Mouse (Mus musculus) left cerebral cortex, adult 18-20 months (tissue): ENCODE data around the gene Grik3. TPM values are rescaled to one million over a fixed set of nuclear protein-coding genes. Genes with fewer than 3 reads are reported as not detected.
A peak's percentile ranks its signal among the peaks of the same experiment; 100 is the strongest.

ENCODE experiments used
- DNase-seq, 2 experiments: peaks; one replicate each; pipeline ENCODE4 v3.0.0; 2021 to 2022; ENCODE audit warnings: low spot score in 2 of 2, mixed read lengths in 1 of 2
- long read RNA-seq, 2 experiments: library from polyadenylated mRNA; stranded (forward); transcript quantifications; one replicate each; pipeline ENCODE4 v2.0.0; 2021
- total RNA-seq, 2 experiments: library from RNA; stranded (reverse); gene quantifications; 2 replicates each; pipeline ENCODE4 v1.2.3; 2021

Gene Grik3
- total RNA-seq: 10 to 100 TPM; 38.8 to 47.6 TPM
- long read RNA-seq, experiment 1, partial matches to known transcripts: 0 of 12 reads
- long read RNA-seq, experiment 1, other reads (novel, unspliced or antisense): 12 of 12 reads
- long read RNA-seq, experiment 2, partial matches to known transcripts: 1 of 7 reads
- long read RNA-seq, experiment 2, other reads (novel, unspliced or antisense): 6 of 7 reads

DNA sequence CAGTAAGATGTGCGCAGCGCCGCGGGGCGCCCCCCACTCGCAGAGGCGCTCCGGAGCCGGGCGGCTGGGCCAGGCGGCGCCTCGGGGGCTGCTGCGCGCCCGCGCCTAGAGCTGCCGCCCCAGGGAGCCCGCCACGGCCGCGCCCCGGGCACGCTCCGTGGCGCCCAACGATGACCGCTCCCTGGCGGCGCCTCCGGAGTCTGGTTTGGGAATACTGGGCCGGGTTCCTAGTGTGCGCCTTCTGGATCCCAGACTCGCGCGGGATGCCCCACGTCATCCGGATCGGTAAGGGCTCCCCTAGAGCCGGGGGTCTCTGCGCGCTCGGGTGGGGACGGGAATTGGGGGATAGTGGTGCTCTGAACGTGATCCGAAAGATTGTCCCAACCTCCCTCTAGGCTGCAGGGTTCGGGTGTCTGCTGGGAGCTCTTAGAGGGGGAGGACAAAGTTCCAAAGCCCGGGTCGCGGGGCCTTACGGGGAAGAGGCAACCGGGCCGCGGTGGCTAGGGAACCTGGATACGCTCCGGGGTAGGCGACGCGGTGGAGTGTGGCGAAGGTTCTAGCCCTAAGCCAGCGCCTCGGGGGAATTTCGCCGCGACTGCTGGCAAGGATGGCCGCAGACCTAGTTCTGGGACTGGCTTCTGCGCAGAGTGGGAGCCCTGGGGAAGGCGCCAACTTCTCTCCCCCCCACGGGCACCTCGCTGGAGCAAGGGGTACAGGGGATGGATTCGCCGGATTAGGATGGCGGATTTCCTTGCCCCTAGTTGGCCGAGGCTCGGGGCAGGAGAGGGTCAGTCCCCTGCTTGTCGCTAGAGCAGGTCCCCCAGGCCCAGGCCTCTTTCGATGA, at the start of gene Grik3:
Gene Grik3, plus strand, starts transcription at position 40 of the 844 bp plus-strand sequence.
- peak; percentile 23 to 32 for DNase-seq

DNA sequence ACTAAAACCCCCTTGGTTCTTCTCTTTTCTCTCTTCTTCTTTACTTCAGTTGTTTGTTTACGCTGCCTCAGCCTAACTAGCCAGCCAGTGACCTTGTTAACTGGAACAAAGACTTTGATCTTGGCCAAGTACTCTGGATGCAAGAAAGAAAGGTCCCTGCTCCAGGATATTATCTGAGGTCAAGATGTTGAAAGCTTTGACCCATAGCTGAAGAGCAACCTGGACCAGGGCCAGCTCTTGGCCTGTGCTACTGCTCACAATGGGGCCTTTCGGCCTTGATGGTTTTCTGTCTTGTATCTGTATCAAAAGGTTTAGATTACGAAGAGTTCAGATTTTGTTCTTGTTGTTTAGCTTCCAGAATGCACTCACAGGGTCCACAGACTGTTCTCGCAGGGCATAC, 48.7 kb upstream of the Grik3 start:
- no peak for DNase-seq

DNA sequence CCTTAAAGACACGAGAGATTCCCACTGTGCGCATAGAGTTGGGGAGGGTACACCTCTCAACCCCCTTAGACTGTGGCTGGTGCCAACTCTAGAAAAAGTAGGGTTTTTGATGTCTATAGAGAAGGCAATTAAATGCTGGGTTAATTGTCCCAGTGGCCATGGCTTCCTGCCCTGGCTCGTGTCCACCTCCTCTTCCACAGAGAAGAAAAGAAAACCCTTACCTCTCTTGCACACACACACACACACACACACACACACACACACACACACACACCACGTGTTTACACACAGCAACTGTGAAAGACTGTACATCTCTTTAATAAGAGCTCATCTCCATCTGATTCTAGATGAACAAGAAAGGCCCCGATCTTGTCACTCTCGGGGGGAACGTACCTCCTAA, 46.1 kb upstream of the Grik3 start:
- no peak for DNase-seq

DNA sequence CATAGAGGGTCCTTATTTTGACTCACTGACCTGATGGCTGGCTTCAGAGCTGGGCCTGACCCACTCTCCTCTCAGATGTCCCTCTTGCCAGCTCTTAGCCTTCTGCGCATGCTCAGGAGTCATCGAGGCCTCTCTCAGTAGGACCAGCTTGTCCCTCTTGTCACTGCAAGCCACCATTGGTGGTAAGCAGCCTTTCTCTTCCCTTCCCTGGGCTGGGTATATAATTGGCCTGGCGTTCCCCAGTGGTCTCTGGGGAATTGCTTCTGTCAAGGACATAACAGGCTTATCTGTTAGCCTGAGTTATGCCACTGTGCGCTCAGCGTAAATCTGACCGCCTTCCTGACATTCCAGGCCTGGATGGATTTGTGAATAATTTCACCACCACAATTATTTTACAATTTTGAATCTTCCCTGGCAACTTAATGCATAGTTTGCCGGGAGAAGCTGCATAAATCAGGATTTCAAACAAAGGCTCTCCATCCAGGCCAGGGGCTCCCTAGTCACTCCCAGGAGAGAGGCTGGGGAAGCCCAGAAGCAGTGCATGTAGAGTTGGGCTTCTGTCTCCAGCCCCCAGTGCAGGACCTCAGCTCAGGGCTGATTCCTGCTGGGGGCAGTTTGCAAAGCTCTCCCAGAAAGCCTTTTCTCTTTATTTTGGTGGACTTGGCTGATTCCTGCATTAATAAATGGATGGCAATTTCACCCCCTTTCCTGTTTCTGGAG, 39.7 kb upstream of the Grik3 start:
- no peak for DNase-seq

DNA sequence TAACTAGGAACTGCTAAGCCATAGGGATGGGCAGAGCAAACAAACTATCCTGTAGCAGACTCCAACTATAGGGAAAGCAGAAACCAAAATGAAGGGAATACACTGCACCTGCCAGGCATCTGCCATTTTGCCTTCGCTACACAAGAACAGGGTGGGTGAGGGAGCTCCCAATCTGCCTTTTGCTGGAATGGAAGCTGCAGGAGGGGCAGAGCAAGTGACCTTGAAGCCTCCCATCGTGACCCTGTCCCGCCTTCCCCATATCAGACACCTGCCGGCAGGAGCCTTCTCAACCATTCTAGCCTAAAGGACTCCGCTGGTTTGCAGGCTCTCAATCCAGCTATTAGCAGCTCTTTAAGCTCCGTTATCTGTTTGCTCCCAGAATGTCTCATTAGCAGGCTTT, 38.7 kb upstream of the Grik3 start:
- no peak for DNase-seq

DNA sequence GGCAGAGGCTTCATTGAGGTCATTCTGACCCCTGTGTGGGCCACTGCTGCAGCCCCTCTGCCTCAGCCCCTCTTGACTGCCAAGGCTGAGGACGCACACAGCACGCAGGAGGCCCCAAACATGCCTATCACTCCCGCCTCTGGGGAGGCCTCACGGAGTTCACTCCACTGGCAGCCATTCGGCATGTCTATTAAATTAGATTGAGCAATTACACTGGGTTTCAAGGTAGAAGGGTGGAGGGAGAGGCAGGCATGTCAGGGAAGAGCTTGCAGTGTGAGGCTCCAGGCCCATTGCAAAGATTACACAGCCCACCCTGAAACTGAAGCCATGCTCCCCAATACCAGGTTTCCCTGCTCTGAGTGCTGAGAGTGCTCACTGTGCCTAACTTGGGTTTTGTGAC, 34.0 kb upstream of the Grik3 start:
- DNase-seq: no peak

DNA sequence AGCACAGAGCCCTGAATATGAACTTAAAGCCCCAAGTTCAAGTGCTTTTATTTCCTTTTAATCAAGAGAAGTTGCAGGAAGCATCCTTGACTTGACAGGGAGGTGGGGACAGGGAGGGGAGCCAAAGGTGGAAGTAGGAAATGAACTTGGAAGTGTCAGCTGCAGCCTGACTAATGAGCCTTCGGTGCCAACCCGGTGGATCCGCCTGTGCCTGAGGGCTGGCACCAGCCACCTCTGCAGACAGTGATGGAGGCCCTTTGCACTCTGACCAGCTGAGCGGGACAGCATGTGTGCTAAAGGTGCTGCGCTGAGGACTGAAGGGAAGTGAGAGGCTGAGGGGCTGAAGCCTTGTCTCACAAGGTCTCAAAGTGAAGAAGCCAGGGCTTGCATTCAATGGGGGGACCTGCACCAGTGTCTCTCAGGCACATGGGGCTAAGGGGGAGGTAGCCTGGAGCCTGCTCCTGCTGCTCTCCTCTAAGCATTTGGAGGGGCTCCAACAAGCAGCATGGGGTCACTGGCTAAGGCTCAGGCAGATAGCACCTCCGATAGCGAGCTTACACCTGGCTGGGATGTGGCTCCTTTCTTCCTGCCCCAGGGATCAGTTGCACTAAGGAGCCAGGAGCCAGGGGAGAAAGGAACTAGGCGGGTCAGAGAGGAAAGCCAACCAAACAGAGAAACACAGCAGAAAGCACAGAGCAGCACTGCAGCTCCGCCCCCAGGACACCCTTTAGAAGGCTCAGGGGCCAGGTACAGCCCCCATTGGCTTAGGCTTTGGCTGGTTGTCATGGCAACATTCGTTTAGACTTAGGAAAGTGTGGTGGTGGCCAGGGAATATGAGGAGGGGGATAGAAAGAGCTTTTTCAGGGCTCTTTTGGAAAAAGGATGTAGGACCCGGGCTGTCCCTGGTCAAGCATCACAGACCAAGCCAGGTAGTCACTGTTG, 33.1 kb upstream of the Grik3 start:
- DNase-seq: no peak

DNA sequence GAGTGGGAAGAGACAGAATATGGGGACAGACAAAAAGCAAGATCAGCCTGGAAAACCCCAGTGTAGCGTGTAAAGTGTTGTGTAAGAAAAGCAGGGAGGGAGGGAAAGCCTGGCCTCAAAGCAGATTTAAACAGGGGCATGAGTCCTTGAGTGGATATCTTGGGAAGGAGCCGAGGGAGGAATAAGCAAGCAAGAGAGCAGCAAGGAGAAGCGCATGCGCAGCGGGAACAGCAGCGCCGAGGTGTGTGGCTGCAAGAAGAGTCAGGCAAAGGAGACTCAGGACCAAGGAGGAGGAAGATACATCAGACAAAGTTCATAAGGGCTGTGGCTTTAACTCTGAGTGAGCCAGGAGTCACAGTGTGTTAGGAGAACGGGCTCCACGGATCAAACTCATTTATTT, 30.7 kb upstream of the Grik3 start:
- DNase-seq: peak; percentile 45 to 48

DNA sequence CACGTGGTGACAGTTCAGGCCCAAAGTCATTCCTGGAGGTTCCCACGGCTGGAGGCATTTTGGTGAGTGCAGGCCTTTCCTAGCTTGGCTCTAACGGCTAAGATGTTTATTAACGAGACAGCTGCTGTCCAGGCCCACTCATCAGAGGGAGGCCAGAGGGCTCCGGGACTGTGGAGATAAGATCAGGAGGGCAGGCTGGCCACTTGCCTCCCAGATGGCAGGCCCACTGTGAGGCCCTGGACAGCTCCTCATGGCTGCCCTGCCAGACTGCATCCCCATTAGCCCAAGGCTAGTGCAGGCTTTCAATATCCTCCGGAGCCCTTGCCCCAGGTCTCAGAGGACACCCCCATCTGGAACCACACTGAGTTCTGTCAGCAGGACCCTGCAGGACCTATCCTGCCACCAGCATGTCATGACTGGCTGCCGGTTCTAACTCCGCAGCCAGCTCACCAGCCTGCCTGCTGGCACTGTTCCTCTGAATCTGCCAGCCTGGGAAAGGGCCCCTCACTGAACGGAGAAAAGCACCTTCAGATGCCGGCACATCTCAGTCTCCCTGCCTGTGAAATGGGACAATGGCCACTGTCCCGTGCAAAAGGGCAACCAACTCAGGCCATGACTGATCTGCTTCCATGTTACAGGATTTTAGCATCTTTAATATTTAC, 20.7 kb upstream of the Grik3 start:
- no peak for DNase-seq

DNA sequence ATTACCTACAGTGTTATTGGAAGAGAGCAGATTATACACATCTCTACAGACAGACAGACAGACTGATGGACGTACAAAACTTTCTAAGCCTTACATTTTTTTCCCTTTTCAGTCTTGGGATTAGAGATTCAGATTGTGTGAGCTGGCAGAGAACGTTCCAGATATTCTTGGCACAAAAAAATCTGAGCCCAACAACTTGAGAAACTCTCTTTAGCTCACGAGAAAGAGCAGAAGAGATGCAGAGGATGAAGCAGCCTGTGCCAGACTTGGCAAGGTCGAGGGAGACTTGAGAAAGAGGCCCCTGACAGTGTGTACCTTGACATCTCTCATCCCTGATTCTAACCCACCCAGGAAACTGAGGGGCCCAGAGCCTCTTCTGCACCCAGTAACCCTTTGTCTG, 15.6 kb upstream of the Grik3 start:
- no peak for DNase-seq

DNA sequence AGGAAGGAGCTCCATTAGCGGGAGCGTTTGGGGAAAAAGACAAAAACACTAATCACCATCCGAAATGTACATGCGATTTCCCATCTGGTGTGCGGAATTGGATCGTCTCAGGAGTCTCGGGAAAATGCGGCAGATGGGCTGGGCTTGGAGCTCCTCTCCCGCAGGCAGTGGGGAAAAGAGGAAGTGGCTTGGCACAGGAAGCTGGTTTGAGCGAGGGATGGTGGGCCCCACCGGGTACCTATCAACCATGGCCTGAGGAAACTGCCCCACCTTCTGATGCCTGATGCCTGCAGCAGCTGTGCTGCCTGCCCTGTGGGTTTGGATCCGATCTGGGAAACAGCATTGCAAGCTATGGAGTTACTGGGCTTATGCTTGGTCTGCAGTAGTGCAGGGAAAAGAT, 12.4 kb upstream of the Grik3 start:
- DNase-seq: peak; percentile 29 to 44

DNA sequence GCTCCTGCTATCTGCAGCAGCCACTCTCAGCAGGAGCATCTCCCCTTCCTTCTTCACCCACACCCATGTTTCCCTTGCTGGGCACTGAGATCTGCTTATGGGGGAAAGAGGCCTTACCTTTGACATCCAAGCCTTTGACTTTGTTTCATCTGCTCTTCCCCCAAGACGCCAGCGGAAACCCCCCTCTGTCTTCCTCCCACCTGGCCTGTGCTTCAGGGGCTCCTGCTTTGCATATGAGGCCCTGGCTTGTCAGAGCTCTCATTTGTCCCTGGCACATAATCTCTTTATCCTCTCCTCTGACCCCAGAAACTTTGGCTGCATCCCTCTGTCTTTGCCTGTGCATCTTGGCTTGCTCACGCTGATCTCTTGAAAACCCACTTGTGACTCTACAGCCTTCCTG, 9.2 kb upstream of the Grik3 start:
- DNase-seq: no peak

DNA sequence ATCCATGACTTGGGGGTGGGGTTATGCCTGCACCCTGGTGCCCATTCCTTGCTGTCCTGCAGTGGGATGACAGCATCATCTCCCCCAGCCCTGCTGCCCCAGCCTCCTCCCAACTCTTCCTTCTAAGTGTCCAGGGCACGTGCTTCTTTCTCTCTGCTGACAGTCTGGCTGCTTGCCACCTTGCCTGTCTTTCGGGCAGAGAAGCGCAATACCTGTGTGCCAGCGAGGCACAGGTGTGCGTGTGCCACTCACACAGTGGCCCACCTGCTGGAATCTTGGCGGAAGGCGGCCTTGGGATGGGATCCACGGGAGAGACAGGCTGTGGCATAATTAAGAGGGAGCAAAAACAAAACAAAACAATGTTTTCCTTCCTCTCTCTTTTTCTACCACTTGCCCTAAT, 6.4 kb upstream of the Grik3 start:
- DNase-seq: no peak

DNA sequence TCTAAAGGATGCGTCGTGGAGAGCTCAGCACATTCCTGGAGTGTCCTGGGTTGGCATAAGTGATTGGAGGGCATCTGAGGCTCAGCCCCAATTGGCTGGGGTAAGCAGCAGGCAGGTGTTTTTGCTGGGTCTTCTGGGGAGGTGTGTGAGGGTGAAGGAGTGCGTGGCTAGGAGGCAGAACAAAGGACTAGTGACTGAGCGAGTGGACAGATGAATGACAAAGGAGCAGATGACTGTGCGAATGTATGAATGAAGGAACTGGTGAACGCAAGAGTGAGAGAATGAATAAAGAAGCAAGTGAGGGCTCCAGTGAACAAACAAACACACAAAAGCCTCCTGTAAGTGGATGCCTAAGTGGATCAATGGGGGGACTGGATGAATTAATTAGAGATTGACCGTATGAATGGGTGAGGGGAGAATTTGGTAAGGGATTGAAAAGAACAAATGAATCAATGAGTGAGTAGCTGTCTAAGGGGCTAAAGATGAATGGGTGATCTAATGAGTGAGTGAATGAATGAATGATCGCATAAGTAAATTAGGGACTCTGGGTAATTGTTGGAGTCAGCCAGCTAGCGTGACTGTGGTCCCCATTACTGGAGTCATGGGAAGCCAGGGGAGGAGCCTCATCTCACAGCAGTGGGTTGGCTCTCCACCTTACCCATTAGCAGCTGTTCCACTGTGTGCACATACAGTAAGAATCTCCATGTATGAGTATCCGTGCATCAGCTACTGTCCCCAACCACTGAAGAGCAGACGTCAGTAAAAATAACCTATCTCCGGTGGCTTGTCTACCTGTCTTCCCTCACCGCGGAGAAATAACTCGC, 4.9 kb upstream of the Grik3 start:
- DNase-seq: no peak

DNA sequence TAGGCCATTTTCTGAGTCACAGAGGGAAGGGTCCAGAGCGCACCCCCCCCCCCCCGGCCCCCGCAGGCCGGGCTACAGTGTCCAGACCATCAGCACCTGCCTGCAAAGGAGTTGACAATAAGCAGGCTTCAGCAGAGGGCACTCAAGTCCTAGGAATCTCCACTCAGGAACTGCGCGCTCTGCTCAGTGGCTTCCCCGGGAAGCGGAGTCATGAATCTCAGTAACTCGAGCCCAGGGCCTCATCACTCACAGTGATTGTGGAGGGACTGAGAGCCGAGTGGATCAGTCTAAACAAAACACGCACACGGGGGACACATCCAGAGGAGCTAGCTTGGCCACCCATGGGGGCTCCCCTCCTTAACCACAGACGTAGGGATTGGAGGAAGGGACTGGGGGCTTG, 3.9 kb upstream of the Grik3 start:
- DNase-seq: peak in 1 of 2 experiments; percentile 41

DNA sequence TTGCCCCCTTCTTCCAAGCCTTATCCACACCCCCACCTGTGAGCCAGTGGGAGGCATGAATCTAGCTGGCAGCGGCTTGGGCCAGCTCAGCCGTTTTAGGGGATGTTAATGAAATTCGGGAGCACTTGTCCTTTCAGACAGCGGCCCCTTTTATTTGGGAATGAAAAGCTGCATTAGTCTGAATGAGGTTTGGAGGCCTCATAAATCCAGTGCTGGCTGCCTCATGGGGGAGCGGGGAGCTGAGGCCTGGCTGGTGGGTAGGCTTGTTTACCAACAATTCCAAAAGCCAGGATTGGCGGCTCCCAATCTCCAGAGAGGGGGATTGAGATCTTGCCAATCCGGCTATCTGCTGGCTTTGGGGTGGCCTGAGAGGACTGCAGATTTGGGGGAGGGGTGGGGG, 3.5 kb upstream of the Grik3 start:
- no peak for DNase-seq

DNA sequence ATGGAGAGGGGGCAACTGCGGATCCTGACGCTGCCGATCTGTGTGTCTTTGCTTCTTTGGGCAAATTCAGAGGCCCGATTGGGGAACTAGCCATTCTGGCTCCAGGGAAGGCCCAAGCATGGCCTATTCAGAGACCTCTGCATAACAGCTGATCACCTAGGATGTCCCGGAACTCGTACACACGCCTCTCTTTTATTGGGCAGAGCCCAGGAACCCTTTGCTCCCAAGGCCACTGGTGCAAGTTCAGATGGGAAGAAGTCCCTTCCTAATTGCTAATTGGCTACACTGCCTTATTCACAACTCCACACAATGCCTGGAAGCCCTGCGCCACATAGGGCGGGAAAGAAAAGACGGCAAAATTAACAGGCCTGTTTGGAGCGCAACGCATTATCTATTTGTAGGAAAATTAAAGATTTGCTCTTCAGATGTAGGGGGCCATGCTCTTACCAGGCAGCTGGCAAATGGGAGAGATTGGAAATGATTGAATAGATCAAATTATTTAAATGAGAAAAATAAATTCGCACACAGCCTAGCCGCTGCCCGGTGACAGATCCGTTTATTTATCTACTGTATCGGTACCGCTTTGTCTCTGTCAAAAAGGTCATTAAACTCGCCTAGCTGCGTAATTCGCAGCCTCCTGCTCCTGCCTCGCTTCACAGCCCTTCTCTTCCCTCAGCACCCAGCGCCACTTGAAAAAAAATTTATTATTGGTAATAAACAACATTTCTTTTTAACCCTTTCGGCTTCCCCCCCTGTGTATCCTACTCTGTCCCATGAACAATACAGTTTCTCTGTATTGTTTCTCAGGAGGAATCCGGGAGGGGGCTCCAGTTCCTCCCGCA, 1.5 kb upstream of the Grik3 start:
- DNase-seq: no peak

DNA sequence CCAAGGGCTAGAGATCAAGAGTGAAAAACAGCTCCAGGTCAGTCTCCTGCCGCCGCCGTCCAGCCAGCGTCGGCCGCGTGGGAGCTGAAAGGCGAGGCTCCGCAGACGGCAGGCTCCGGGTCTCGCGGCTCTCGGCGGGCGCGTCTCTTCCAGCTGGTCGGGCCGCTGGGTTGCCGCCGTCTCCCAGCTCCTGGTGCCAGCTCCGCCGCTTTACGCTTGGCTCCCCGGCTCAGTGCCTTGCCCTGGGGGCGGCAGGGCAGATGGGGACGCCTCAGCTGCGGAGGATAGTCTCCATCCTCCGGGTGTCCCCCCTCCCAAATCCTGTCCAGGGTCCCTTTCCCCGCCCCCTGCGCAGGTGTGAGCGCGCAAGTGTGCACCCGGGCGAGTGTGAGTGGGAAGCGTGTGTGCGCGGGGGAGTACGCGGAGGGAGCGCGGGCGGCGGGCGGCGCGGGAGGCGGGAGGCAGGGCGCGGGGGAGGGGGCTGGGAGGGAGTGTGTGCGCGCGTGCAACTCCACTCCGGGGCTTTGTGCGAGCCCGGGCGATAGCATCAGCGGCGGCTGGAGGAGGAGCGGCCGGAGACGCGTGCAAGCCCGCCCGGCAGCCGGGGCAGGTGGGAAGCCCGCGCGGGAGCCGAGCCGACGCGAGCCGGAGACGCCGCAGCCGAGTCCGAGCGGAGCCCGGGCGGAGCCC, 454 bp upstream of the Grik3 start:
- peak; percentile 47 to 56 for DNase-seq
